Mouse (Mus musculus): Measurements from ENCODE around the gene Tmem262. TPM values are rescaled to one million over a fixed set of nuclear protein-coding genes. Genes with fewer than 3 reads are reported as not detected.

Tmem262 gene
- polyA plus RNA-seq, 1 experiment from 2014 or later = not detected

DNA sequence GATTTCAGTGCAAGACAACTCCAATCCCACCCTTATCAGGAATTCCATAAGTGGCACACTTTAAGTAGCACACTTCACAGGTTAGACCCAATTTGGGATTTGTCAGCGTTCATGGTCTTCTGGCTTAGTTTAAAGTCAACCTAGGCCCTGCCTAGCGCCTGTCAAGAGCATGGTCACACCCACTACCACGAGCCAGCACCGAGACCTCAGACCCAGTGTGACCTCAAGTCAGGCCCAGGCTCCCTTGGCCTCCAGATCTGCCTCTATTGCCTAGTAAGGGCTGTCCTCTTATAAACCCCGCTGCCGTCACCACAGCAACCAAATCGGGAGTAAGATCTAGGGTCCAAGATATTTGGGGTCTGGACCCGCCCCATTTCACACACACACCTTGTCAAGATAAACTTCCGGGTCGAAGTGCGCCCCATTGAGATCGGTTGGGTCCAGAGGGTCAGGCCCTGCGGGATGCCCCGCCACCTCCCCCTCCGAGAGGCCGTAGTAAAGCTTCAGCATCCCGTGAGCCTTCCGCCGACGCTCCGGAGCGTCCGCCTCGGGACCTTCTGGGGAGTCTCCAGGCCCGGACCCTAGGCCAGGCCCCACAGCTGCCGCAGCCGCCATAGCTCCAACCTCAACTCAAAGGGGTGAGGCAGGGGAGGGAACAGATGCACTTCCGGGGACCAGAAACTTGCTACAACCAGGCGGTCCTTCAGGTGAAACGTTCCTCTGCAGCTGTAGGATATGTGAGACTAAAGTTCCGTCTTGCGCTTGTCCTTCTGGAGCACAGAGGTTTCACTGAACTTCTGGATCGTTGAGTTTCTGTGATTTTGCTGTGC lies 3.1 kb upstream of the Tmem262 start, which contains the start of gene Vps51:
Gene Vps51 (minus strand): TSS at position 668 of the 830 bp plus-strand sequence.
- H3K4me3 ChIP-seq (ENCODE audit: low read depth, low read length) = peak within 1 kb of the TSS; percentile 79
- H3K27me3 ChIP-seq (ENCODE audit: control insufficient read depth, insufficient read depth, low read length) = no peaks in the 10 kb centered on the region
- 1% methylated on average over 33 of the region's 33 CpGs for WGBS
- peak within 1 kb of the TSS; percentile 86 for H3K4me2 ChIP-seq (replicated peaks; ENCODE audit: low read depth, low read length)
- ATAC-seq (ENCODE audit: insufficient number of reproducible peaks, insufficient read depth, low FRiP score, low read depth) = peak; percentile 84
- H3K4me1 ChIP-seq (ENCODE audit: control insufficient read depth, insufficient read depth, low read length) = peaks cover 7% of the 10 kb centered on the region; the same call in 1 of the 2 replicates
- peaks cover 30% of the 10 kb centered on the region for H3K36me3 ChIP-seq (ENCODE audit: control insufficient read depth, insufficient read depth, low read length)
- H3K9ac ChIP-seq (replicated peaks; ENCODE audit: low read depth, low read length) = peak within 1 kb of the TSS; percentile 65
- no peaks in the 10 kb centered on the region for H3K9me3 ChIP-seq (ENCODE audit: control insufficient read depth, low read depth, low read length)
- H3K27ac ChIP-seq (ENCODE audit: low read length) = peak within 1 kb of the TSS; percentile 85

DNA sequence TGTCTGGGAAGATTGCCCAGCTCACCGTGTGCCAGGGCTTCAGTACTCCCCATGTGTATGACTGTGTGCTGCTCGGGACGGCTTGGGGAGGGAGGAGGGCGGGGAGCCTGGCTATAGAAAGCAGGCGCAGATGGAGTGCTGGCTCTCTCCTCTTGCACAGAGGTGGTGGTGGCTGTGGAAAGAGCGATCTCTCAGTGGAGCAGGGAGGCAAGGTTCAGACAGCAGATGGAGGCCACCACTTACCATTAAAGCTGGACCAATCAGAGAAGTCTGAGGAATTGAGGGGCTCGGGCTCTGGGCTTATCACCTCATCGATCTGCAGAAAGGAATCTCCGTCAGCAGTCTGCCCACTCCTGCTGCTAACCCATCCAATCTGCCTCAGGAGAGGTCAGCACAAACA lies 2.3 kb downstream of the Tmem262 start, which contains the start of gene Gm28374:
Gene Gm28374 (minus strand): TSS at position 101 of the 400 bp plus-strand sequence.
- Histone ChIP-seq H3K4me3 (ENCODE audit: low read depth, low read length) (no peak within 1 kb of the TSS), H3K36me3 (ENCODE audit: control insufficient read depth, insufficient read depth, low read length) (peaks cover 34% of the 10 kb centered on the region), H3K4me1 (ENCODE audit: control insufficient read depth, insufficient read depth, low read length) (peaks cover 11% of the 10 kb centered on the region), H3K4me2 (replicated peaks; ENCODE audit: low read depth, low read length) (no peak within 1 kb of the TSS), H3K27me3 (ENCODE audit: control insufficient read depth, insufficient read depth, low read length) (no peaks in the 10 kb centered on the region), H3K27ac (ENCODE audit: low read length) (no peak within 1 kb of the TSS), H3K9me3 (ENCODE audit: control insufficient read depth, low read depth, low read length) (no peaks in the 10 kb centered on the region), H3K9ac (replicated peaks; ENCODE audit: low read depth, low read length) (no peak within 1 kb of the TSS)
- WGBS = 89% methylated on average over 9 of the region's 9 CpGs
- ATAC-seq (ENCODE audit: insufficient number of reproducible peaks, insufficient read depth, low FRiP score, low read depth) = no peak

DNA sequence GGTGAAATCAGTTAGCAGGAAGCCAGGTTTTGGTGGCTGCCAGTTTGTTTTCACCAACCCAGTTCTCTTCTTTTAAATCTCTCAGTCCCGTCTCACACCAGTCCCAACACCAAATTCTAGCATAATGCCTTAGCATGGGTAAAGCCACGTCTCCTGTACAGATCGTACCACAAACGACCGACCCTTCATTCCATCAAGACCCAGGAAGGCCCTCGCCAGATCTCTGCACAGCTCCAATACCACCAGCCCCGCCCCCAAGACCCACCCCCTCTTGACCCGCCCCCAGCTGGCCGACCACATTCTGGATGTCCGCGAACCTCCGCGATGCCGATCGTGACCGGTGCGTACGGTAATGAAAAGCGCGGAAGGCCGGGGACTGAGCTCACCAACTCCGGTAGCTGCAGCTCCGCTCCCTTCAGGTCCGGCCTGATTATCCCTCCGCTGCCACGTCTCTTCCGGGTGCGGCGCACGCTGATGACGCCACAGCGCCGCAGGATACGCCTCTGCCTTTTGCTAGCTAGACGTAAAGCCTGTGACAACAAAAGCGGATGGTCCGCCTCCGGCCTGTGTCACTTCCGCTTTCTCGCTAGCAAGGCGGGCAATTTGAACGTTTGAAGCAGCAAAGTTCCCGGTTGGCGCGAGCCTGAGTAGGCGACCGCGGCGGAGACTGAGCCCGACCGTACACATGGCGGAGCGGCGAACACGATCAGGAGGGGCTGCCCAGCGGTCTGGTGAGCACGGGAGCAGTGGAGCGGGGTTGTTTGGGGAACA lies 4.8 kb downstream of the Tmem262 start, which contains the start of the genes Zfpl1 and Cdca5:
Gene Zfpl1 (minus strand): TSS at position 479 of the 771 bp plus-strand sequence.
Gene Cdca5 (plus strand): TSS at position 506 of the 771 bp plus-strand sequence.
- Histone ChIP-seq H3K4me3 (ENCODE audit: low read depth, low read length) (peak within 1 kb of the TSS; percentile 60), H3K9me3 (ENCODE audit: control insufficient read depth, low read depth, low read length) (no peaks in the 10 kb centered on the region), H3K4me1 (ENCODE audit: control insufficient read depth, insufficient read depth, low read length) (peaks cover 11% of the 10 kb centered on the region), H3K27me3 (ENCODE audit: control insufficient read depth, insufficient read depth, low read length) (no peaks in the 10 kb centered on the region), H3K36me3 (ENCODE audit: control insufficient read depth, insufficient read depth, low read length) (peaks cover 34% of the 10 kb centered on the region), H3K27ac (ENCODE audit: low read length) (peak within 1 kb of the TSS; percentile 44; the same call in 1 of the 2 replicates), H3K9ac (replicated peaks; ENCODE audit: low read depth, low read length) (peak within 1 kb of the TSS; percentile 64), H3K4me2 (replicated peaks; ENCODE audit: low read depth, low read length) (peak within 1 kb of the TSS; percentile 97)
- WGBS = under 1% methylated on average over 58 of the region's 58 CpGs
- peak; percentile 89 for ATAC-seq (ENCODE audit: insufficient number of reproducible peaks, insufficient read depth, low FRiP score, low read depth)

DNA sequence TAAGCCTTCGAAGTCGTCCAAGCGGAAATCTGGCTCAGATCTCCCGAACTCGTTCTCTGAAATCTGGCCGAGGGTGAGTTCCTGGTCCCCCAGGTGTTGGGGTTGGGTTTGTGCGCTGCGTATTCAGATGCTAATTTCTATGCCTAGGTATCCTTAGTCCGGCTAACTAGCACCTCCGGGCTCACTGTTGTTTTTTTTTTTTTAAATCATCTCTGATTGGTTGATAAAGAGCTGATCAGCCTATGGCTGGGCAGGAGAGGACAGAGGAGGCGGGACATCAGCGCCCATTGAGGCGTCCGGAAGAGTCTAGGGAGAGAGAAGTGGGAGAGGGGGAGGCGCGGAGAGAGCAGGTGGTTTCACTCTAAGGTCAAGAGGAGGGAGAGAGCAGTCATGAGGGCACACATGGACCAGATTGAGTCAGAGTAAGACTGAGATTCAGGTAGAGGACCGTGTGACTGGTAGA lies 5.6 kb downstream of the Tmem262 start:
- H3K9me3 ChIP-seq (ENCODE audit: control insufficient read depth, low read depth, low read length) = no peaks in the 10 kb centered on the region
- WGBS = under 1% methylated on average over 17 of the region's 17 CpGs

DNA sequence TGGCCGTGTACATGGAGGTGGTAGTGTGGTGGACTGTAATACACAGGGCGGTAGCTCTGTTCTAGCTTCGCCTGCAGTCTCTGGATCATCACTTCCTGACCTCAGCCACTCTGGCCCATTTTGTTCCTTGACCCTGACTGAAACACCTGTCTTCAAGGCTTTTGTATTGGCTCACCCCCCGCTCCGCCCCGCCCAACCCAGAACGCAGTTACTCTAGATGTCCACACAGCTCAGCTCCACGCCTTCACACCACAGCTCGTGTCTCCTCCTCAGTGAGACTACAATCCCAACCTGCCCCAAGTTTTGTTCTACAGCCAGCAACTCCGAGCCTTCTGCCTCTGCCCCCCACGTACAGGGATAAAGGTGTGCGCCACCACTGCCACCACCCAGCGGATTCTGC lies 9.0 kb downstream of the Tmem262 start:
- Histone ChIP-seq H3K4me3 (ENCODE audit: low read depth, low read length) (no peak overlapping the region), H3K36me3 (ENCODE audit: control insufficient read depth, insufficient read depth, low read length) (peaks cover 35% of the 10 kb centered on the region), H3K4me2 (replicated peaks; ENCODE audit: low read depth, low read length) (no peak overlapping the region), H3K9me3 (ENCODE audit: control insufficient read depth, low read depth, low read length) (no peaks in the 10 kb centered on the region), H3K27me3 (ENCODE audit: control insufficient read depth, insufficient read depth, low read length) (no peaks in the 10 kb centered on the region), H3K9ac (replicated peaks; ENCODE audit: low read depth, low read length) (no peak overlapping the region), H3K4me1 (ENCODE audit: control insufficient read depth, insufficient read depth, low read length) (peaks cover 7% of the 10 kb centered on the region), H3K27ac (ENCODE audit: low read length) (no peak overlapping the region)
- 92% methylated on average over 13 of the region's 13 CpGs for WGBS
- ATAC-seq (ENCODE audit: insufficient number of reproducible peaks, insufficient read depth, low FRiP score, low read depth) = no peak

More for the DNA sequence above, 5.6 kb downstream of the Tmem262 start:
- Histone ChIP-seq H3K27ac (ENCODE audit: low read length) (peak overlapping the region; percentile 34; the same call in 1 of the 2 replicates), H3K4me3 (ENCODE audit: low read depth, low read length) (peak overlapping the region; percentile 60), H3K9ac (replicated peaks; ENCODE audit: low read depth, low read length) (no peak overlapping the region; the same call in 1 of the 2 replicates), H3K27me3 (ENCODE audit: control insufficient read depth, insufficient read depth, low read length) (no peaks in the 10 kb centered on the region), H3K4me1 (ENCODE audit: control insufficient read depth, insufficient read depth, low read length) (peaks cover 11% of the 10 kb centered on the region), H3K4me2 (replicated peaks; ENCODE audit: low read depth, low read length) (peak overlapping the region; percentile 54), H3K36me3 (ENCODE audit: control insufficient read depth, insufficient read depth, low read length) (peaks cover 36% of the 10 kb centered on the region)
- peak; percentile 79; the same call in 1 of the 2 replicates for ATAC-seq (ENCODE audit: insufficient number of reproducible peaks, insufficient read depth, low FRiP score, low read depth)

DNA sequence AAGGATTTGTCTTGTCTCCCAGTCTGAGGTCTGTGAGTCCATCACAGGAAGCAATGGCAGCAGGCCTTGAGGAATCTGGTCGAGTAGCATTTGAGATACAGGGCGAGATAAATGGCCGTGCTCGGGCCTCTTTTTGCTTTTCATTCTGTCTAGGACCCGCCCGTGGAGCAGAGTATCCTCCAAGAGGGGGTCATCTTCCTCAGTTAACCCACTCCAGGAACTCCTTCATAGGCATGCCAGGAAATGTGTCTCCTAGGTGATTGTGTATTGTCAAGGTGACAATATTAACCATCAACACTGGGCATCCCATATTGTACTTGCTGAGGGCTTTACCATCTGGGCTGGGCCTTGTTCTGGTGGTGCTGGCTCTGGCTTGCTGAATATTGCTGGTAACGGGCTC lies 14.3 kb downstream of the Tmem262 start, which contains the start of gene AC131692.1:
Gene AC131692.1 (plus strand): TSS at position 301 of the 400 bp plus-strand sequence.
- H3K27ac ChIP-seq (ENCODE audit: low read length) = no peak within 1 kb of the TSS
- no peak within 1 kb of the TSS for H3K4me3 ChIP-seq (ENCODE audit: low read depth, low read length)
- H3K36me3 ChIP-seq (ENCODE audit: control insufficient read depth, insufficient read depth, low read length) = peaks cover 27% of the 10 kb centered on the region
- ATAC-seq (ENCODE audit: insufficient number of reproducible peaks, insufficient read depth, low FRiP score, low read depth) = no peak
- no peak within 1 kb of the TSS for H3K9ac ChIP-seq (replicated peaks; ENCODE audit: low read depth, low read length)
- H3K4me2 ChIP-seq (replicated peaks; ENCODE audit: low read depth, low read length) = no peak within 1 kb of the TSS
- H3K9me3 ChIP-seq (ENCODE audit: control insufficient read depth, low read depth, low read length) = no peaks in the 10 kb centered on the region
- 81% methylated on average over 7 of the region's 7 CpGs for WGBS
- H3K4me1 ChIP-seq (ENCODE audit: control insufficient read depth, insufficient read depth, low read length) = no peaks in the 10 kb centered on the region
- no peaks in the 10 kb centered on the region for H3K27me3 ChIP-seq (ENCODE audit: control insufficient read depth, insufficient read depth, low read length)

DNA sequence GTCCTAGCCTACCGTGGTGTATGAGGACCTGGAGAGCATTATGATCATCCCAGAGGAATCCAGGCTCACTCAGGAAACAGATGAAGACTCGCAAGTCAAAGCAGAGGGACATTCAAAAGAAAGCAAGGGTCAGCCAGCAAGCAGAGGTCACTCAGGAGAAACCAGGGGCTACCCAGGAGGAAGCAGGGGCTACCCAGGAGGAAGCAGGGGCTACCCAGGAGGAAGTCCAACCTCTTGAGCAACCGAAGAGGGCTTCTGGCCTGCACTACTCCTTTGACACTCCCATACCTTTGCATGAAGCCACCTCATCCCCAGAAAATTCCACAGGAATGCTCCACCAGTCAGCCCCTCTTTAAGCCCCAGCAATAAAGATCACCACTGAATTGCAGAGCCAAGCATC lies 18.0 kb downstream of the Tmem262 start:
- ATAC-seq (ENCODE audit: insufficient number of reproducible peaks, insufficient read depth, low FRiP score, low read depth) = no peak
- Histone ChIP-seq H3K27me3 (ENCODE audit: control insufficient read depth, insufficient read depth, low read length) (no peaks in the 10 kb centered on the region), H3K4me1 (ENCODE audit: control insufficient read depth, insufficient read depth, low read length) (no peaks in the 10 kb centered on the region), H3K9ac (replicated peaks; ENCODE audit: low read depth, low read length) (no peak overlapping the region), H3K4me2 (replicated peaks; ENCODE audit: low read depth, low read length) (no peak overlapping the region), H3K9me3 (ENCODE audit: control insufficient read depth, low read depth, low read length) (no peaks in the 10 kb centered on the region), H3K36me3 (ENCODE audit: control insufficient read depth, insufficient read depth, low read length) (peaks cover 4% of the 10 kb centered on the region; the same call in 1 of the 2 replicates), H3K27ac (ENCODE audit: low read length) (no peak overlapping the region), H3K4me3 (ENCODE audit: low read depth, low read length) (no peak overlapping the region)
- 82% methylated on average over 3 of the region's 3 CpGs for WGBS

DNA sequence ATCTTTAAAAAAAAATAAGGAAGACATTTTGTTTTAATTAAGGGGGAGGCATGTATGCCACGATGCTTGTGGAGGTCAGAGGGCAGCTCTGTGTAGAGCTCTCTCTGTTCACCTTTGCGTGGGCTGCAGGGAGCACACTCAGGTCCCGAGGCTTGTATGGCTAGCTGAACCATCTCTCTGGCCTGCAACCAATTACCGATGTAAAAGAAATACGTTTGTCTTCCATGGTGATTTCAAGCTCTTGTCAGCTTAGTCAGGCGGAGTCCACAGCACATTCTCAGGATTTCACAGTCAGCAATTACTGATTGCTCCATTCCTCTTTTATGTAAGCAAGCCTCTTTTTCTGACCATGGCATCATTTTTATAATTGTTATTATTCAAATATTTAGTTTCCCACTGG lies 21.4 kb downstream of the Tmem262 start:
- ATAC-seq (ENCODE audit: insufficient number of reproducible peaks, insufficient read depth, low FRiP score, low read depth) = no peak
- no peak overlapping the region for H3K27ac ChIP-seq (ENCODE audit: low read length)
- H3K9me3 ChIP-seq (ENCODE audit: control insufficient read depth, low read depth, low read length) = no peaks in the 10 kb centered on the region
- WGBS = 54% methylated on average over 6 of the region's 6 CpGs
- no peak overlapping the region for H3K4me2 ChIP-seq (replicated peaks; ENCODE audit: low read depth, low read length)
- no peak overlapping the region for H3K9ac ChIP-seq (replicated peaks; ENCODE audit: low read depth, low read length)
- H3K36me3 ChIP-seq (ENCODE audit: control insufficient read depth, insufficient read depth, low read length) = no peaks in the 10 kb centered on the region; the same call in 1 of the 2 replicates
- no peaks in the 10 kb centered on the region for H3K4me1 ChIP-seq (ENCODE audit: control insufficient read depth, insufficient read depth, low read length)
- H3K27me3 ChIP-seq (ENCODE audit: control insufficient read depth, insufficient read depth, low read length) = no peaks in the 10 kb centered on the region
- no peak overlapping the region for H3K4me3 ChIP-seq (ENCODE audit: low read depth, low read length)

Data from stomach, embryonic 14.5 days (tissue).